Mouse (Mus musculus) myocyte (in vitro differentiated cells): ENCODE measurements around the gene R3hdm4.

ENCODE experiments used
- CEBPB ChIP-seq: IDR thresholded peaks from 2 replicates; pipeline ENCODE4 v1.6.1; 2011; ENCODE audit warnings: mild to moderate bottlenecking, moderate library complexity; ENCODE audit not compliant: poor library complexity, insufficient read depth, severe bottlenecking
- MAX ChIP-seq: IDR thresholded peaks from one replicate; pipeline ENCODE4 v1.6.1; 2011; ENCODE audit warnings: low read depth, mild to moderate bottlenecking, control low read depth
- MYOD1 ChIP-seq, 3 experiments: IDR thresholded peaks; one replicate each; pipeline ENCODE4 v1.6.1; 2011; ENCODE audit warnings: control low read depth in 2 of 3, low read depth in 2 of 3, mild to moderate bottlenecking in 2 of 3, moderate library complexity in 1 of 3; ENCODE audit not compliant: insufficient read length in 2 of 3, control insufficient read depth in 1 of 3

GRCm38 (mm10) chr10:79864351-79865188 lies 56.4 kb downstream of the R3hdm4 start:
- no peak for TF ChIP-seq MAX
- no peak for TF ChIP-seq MYOD1 (IDR thresholded peaks at IDR 0.05; ENCODE audit: control insufficient read depth in 1 of 3, insufficient read length in 2 of 3, low read depth in 2 of 3)
- TF ChIP-seq CEBPB, result no peak
